Mouse (Mus musculus): ENCODE results near the gene Phf1. TPM values are rescaled to one million over a fixed set of nuclear protein-coding genes. Genes with fewer than 3 reads are reported as not detected.
"Not testable (repeated sequence)": the region's sequence is repeated elsewhere in the genome, so short reads cannot be mapped to it uniquely, and the experiment has no call there.

Phf1 gene
- total RNA-seq, 1 experiment from 2014 or later: 8.3 TPM

DNA sequence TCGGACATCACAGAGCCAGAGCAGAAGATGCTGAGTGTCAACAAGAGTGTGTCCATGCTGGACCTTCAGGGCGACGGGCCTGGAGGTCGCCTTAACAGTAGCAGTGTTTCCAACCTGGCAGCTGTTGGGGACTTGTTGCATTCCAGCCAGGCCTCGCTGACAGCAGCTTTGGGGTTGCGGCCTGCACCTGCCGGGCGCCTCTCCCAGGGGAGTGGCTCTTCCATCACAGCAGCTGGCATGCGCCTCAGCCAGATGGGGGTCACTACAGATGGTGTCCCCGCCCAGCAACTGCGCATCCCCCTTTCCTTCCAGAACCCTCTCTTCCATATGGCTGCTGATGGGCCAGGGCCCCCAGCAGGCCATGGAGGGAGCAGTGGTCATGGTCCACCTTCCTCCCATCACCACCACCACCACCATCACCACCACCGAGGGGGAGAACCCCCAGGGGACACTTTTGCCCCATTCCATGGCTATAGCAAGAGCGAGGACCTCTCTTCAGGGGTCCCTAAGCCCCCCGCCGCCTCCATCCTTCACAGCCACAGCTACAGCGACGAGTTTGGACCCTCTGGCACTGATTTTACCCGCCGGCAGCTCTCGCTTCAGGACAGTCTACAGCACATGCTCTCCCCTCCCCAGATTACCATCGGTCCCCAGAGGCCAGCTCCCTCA lies 28.9 kb downstream of the Phf1 start:
- no peak for ATAC-seq (replicated peaks in 1 of 2; ENCODE audit: insufficient read depth in 1 of 2, low FRiP score in 2 of 2, low TSS enrichment in 1 of 2, low read depth in 1 of 2, poor library complexity in 2 of 2, severe bottlenecking in 2 of 2)

DNA sequence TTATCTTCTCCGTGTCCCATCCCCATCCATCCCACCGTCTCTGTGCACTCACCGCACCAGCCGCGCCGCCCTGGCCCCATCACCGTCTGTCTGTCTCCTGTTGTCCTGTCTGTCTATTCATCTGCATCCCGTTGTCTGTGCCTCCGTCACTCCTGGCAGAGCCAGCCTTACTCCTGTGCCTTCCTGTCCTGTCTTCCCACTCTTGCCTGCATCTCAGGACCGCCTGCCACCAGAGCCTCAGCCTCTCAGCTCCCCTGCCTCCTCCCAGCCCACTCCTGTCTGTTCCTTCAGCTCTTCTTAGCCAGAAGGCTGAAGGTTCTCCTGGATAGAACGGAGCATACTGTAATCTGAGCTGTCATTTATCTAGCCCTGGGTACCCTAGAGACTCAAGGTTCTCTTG lies 34.1 kb downstream of the Phf1 start:
- ATAC-seq (replicated peaks in 1 of 2; ENCODE audit: insufficient read depth in 1 of 2, low FRiP score in 2 of 2, low TSS enrichment in 1 of 2, low read depth in 1 of 2, poor library complexity in 2 of 2, severe bottlenecking in 2 of 2): no peak

DNA sequence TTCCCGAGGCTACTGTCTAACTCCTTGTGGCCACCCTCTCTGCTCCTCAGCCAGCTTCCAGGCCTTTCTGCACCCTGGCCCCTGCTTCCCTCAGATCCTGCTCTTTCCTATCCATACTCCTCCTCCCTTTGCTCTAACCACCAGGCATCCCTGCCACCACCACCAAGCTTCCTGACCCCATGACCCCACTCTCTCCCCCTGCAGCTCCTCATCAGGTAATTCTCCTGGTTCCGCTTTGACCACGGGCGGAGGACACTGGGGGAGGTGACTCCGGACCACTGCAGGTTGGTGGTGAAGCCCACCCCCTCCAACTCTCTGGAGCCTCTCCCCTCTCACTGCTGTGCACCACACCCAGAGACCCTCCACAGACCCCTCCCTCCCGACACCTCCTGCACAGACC lies 34.6 kb downstream of the Phf1 start:
- no peak for ATAC-seq (replicated peaks in 1 of 2; ENCODE audit: insufficient read depth in 1 of 2, low FRiP score in 2 of 2, low TSS enrichment in 1 of 2, low read depth in 1 of 2, poor library complexity in 2 of 2, severe bottlenecking in 2 of 2)

DNA sequence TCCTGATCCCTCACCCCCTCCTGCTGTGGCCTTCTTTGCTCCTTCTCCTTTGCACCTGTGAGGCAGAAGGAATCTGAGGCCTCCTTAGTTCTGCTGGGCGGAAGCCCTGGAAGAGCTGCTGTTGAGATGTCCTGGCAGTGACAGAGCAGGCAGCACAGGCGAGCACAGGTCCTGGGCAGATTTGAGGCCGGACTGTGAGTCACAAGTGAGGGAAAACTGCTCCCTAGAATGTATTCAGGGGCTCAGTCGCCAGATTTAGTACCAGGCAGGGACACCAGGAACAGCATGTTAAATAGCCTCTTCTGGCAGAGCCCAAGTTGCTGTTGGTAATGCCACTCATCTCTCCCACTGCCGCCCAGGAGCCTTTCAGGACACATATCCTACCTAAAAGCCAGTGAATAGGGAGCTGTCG lies 35.4 kb downstream of the Phf1 start:
- no peak for ATAC-seq (replicated peaks in 1 of 2; ENCODE audit: insufficient read depth in 1 of 2, low FRiP score in 2 of 2, low TSS enrichment in 1 of 2, low read depth in 1 of 2, poor library complexity in 2 of 2, severe bottlenecking in 2 of 2)

DNA sequence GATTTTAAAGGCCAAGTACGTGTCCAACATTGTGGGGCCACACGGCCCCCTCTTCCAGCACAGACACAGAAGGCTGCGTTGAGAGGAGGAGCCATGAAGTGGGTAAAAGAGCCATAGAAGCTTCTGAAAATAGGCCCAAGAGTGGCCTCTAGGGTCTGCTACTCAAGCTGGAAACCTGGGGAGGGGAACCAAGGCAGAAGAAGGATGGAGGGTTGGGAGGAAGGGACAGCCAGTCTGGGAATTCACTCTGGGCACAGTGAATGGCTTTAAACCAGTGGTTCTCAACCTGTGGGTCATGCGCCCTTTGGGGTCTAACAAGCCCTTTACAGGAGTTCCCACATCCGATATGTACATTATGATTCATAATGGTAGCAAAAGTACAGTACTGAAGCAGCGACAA lies 36.4 kb downstream of the Phf1 start:
- no peak for ATAC-seq (replicated peaks in 1 of 2; ENCODE audit: insufficient read depth in 1 of 2, low FRiP score in 2 of 2, low TSS enrichment in 1 of 2, low read depth in 1 of 2, poor library complexity in 2 of 2, severe bottlenecking in 2 of 2)

DNA sequence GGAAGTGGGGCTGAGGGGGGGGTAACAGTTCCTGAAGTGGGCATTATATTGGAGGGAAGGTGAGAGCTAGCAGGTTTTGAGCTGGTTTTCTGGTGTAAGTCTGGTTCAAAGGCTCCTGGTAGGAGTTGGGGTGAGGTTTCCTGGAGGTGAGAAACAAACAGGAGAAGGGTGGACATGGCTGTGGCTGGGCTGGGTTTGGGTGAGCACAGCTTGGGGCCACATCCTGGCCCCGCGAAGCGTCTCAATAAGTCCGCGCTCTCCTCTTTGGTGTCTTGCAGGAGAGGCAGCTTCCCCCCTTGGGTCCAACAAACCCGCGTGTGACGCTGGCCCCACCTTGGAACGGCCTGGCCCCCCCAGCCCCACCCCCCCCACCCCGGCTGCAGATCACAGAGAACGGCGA lies 37.4 kb downstream of the Phf1 start:
- ATAC-seq (replicated peaks in 1 of 2; ENCODE audit: insufficient read depth in 1 of 2, low FRiP score in 2 of 2, low TSS enrichment in 1 of 2, low read depth in 1 of 2, poor library complexity in 2 of 2, severe bottlenecking in 2 of 2): no peak

DNA sequence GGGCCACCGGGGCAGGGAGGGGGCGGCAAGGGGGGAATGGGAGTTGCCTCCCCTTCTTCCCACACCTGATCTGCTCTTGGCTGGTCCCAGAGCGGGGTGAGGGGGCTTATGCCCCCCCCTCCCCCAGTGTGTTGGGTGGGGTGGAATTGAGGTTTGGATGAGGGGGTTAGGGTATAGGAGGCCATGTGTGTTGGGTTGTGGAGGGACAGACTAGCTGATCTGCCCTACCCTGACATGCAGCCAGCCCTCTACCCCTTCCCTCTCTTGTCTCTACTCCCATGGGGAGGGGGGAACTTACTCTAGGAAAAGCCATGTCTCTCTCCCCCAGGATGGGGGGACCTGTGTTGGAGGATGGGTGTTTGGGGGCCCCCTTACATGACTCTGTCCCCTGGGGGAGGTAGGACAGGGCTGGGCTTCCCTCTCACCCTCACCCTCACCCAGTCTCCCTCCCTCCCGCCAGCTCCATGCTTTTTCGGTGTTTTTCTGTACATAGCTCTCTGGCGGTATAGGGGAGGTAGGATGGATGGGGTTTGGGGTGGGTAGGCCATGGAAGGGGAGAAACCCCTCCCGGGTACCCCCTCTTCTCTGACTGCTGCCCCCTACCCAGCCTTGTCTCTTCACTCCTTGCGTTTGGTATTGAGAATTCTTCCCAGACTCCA lies 38.5 kb downstream of the Phf1 start:
- no peak for ATAC-seq (replicated peaks in 1 of 2; ENCODE audit: insufficient read depth in 1 of 2, low FRiP score in 2 of 2, low TSS enrichment in 1 of 2, low read depth in 1 of 2, poor library complexity in 2 of 2, severe bottlenecking in 2 of 2)

DNA sequence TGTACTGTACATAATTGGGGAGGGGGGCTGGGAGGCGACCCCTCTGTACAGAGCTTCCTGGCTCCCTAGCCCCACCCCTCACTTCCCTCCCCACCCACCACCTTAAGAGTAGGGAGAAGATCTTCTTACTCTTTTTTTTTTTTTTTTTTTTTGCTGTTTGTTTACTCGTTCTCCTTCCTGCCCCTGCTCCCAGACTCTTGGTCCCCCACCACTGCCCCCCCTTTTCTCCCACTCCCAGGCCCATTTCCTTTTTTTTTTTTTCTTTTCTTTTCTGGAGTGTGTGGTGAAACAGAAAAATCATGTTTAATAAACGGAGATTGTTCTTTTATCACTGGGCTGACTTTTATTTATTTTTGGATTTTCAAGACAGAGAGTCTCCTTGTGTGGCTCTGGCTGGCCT lies 39.3 kb downstream of the Phf1 start:
- no peak for ATAC-seq (replicated peaks in 1 of 2; ENCODE audit: insufficient read depth in 1 of 2, low FRiP score in 2 of 2, low TSS enrichment in 1 of 2, low read depth in 1 of 2, poor library complexity in 2 of 2, severe bottlenecking in 2 of 2)

DNA sequence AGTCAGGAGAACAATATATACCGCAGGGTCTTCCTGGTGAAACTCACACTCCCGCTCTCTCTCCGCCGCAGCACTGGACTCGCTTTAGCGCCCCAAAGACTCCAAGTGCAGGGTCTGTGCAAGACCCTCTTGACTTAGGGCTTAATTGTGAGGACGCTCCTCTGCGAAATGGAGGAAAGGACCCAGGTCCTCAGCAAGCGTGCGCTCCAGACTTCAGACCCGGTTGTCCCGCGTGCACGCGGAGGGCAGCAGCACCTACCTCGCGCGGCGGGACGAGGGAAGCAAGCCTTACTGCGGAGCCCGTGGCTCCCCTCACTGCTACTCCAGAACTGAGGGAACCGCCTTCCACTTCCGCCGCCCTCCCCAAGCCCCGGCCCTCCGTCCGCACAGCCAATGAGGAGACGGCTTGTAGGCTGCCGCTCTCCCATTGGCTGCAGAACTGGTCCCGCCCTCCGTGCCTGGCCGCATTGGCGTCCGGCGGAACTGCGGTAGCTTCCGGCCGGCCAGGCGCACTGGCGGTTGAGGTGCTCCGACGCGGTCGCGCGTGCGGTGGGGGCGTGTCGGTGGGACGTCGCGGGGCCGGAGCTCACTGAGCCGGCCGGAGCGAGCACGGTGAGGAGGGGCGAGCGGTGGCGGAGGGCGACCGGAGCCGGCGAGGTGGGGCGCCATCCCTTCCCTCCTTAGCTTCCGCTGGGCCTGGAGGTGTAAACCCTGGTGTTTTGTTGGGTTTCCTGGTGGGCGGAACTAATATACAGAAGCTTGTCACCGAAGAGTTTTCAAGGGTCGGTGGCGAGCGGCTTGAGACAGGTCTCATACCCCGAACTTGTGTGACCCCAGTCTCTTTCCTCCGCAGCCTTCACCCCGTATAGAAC lies 40.1 kb downstream of the Phf1 start, which contains the start of gene Zbtb9:
Zbtb9 (plus strand) TSS at position 465 of the 872 bp plus-strand sequence.
- peak; percentile 97 to 98 for ATAC-seq (replicated peaks in 1 of 2; ENCODE audit: insufficient read depth in 1 of 2, low FRiP score in 2 of 2, low TSS enrichment in 1 of 2, low read depth in 1 of 2, poor library complexity in 2 of 2, severe bottlenecking in 2 of 2)

DNA sequence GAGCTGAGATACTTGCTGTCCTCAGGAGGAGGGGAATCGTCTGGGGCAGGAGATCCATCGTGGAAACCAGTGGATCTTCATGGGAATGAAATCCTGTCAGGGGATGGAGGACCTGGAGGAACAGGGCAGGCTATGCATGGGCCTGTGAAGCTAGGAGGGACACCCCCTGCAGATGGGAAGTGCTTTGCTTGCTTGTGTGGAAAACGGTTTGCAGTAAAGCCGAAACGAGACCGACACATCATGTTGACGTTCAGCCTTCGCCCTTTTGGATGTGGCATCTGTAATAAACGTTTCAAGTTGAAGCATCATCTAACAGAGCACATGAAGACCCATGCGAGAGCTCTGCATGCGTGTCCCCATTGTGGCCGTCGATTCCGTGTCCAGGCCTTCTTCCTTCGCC lies 41.7 kb downstream of the Phf1 start:
- ATAC-seq (replicated peaks in 1 of 2; ENCODE audit: insufficient read depth in 1 of 2, low FRiP score in 2 of 2, low TSS enrichment in 1 of 2, low read depth in 1 of 2, poor library complexity in 2 of 2, severe bottlenecking in 2 of 2): no peak

DNA sequence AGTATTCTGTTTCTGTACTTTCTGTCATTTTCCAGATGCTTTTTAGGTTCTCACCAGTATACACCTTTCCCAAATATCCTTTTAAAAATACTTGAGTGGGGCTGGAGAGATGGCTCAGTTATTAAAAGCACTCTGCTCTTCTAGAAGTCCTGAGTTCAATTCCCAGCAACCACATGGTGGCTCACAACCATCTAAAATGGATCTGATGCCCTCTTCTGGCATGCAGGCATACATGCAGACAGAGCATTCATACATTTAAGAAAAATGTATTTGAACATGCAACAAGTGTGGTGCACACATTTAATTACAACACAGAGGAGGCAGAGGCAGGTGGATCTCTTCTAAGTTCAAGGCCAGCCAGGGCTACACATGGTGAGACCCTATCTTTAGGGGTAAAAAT lies 42.6 kb downstream of the Phf1 start:
- ATAC-seq (replicated peaks in 1 of 2; ENCODE audit: insufficient read depth in 1 of 2, low FRiP score in 2 of 2, low TSS enrichment in 1 of 2, low read depth in 1 of 2, poor library complexity in 2 of 2, severe bottlenecking in 2 of 2): no peak

DNA sequence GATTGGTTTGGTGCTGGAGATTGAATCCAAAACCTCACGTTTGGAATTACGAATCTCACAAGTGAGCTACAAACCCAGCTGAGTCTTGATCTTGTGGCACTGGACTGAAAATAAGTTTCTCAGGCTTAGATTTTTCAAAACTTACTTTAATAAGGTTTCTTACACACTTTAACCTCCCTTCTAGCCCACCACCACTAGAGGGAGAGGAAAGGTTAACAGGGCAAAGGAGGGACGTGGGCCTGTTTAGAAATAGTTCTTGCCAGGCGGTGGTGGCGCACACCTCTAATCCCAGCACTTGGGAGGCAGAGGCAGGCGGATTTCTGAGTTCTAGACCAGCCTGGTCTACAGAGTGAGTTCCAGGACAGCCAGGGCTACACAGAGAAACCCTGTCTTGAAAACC lies 44.5 kb downstream of the Phf1 start:
- not testable (repeated sequence) for ATAC-seq (replicated peaks in 1 of 2; ENCODE audit: insufficient read depth in 1 of 2, low FRiP score in 2 of 2, low TSS enrichment in 1 of 2, low read depth in 1 of 2, poor library complexity in 2 of 2, severe bottlenecking in 2 of 2)

DNA sequence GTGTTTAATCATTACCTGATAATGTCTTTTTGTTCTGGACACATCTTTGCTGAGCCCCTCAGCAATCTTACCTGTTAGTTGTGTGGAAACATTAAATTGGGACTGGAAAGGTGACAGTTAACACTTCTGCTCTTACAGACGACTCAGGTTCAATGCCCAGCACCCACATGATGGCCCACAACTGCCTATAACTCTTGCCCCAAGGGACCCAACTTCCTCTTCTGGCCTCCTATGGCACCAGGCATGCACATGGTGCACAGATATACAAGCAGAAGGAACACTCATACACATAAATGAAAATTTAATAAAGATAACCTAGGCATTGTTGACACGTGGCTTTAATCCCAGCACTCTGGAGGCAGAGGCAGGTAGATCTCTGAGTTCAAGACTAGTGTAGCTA lies 46.6 kb downstream of the Phf1 start:
- no peak for ATAC-seq (replicated peaks in 1 of 2; ENCODE audit: insufficient read depth in 1 of 2, low FRiP score in 2 of 2, low TSS enrichment in 1 of 2, low read depth in 1 of 2, poor library complexity in 2 of 2, severe bottlenecking in 2 of 2)

DNA sequence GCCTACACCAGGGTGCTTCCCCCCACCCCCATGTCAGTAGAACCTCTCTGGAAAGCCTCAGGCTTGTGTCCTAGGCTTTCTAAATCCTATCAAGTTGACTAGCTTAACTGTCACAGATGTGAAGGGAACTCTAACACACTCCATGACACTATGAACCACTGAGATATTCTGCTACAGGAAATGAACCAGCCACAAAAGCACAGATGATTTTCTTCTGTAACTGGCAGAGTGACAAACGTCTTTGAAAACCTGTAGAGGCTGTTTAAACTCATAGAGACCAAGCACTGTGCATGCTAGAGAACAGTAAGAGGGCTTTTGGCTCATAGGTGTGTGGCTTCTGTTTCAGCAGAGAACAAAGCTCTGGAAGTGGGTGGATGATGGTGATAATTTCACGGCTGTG lies 48.2 kb downstream of the Phf1 start:
- no peak; a peak in 1 of 4 replicates for ATAC-seq (replicated peaks in 1 of 2; ENCODE audit: insufficient read depth in 1 of 2, low FRiP score in 2 of 2, low TSS enrichment in 1 of 2, low read depth in 1 of 2, poor library complexity in 2 of 2, severe bottlenecking in 2 of 2)

DNA sequence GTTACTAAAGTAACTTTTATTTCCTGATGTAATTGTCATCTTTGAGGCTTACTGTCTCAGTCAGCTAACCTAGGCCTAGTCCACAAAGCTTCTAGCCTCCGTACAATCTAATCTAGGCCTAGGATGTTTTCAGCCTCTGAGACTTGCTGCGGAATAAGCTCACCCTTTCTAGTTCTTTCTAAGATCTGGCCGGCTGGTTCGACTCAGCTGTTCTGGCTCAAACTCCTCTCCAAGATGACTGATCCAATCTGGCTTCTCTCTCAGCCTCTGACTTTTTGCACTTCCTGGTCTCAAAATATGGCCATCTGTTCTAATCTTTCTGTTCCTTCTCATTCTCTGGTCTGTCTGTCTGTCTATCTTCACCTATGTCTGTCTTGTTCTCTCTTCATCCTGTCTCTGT lies 50.5 kb downstream of the Phf1 start:
- no peak for ATAC-seq (replicated peaks in 1 of 2; ENCODE audit: insufficient read depth in 1 of 2, low FRiP score in 2 of 2, low TSS enrichment in 1 of 2, low read depth in 1 of 2, poor library complexity in 2 of 2, severe bottlenecking in 2 of 2)

DNA sequence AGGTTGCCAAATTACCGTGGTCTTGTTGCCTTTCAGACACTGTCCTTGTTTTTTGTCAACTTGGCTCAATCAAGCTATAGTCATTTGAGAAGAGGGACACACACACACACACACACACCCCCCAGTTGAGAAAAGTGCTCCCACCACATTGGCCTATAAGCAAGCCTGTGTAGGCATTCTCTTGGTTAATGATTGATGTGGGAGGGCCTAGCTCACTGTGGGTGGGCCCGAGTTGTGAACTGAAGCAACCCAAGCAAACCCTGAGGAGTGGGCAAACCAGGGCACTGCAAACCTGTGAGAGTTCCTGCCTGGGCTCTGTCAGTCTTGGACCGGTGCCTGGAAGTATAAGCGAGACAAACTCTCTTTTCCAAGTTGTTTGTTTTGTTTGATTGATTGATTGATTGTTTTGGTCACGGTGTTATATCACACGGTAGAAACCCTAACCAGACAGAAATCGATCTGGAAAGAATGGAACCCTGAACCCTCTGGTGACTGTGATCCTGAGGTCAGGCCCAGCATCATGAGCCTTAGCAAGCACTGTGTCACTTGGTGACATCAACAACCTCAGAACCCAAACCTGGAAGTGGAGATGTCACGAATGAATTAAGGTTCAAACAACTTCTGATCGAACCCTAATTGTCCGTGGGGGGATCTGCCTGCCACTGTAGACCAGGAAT lies 52.8 kb downstream of the Phf1 start:
- no peak for ATAC-seq (replicated peaks in 1 of 2; ENCODE audit: insufficient read depth in 1 of 2, low FRiP score in 2 of 2, low TSS enrichment in 1 of 2, low read depth in 1 of 2, poor library complexity in 2 of 2, severe bottlenecking in 2 of 2)

All from hematopoietic stem cell, adult 5-6 weeks (primary cell).